Mouse (Mus musculus) bone marrow macrophage, adult 2 months (primary cell): Measurements from ENCODE around the gene Nhsl2.

Source experiments
- CTCF ChIP-seq: IDR thresholded peaks from 2 replicates; pipeline ENCODE4 v1.5.1; 2012; ENCODE audit warnings: low read depth, mild to moderate bottlenecking, low read length, moderate library complexity
- POLR2A ChIP-seq: IDR thresholded peaks from 2 replicates; pipeline ENCODE4 v1.6.1; 2012; ENCODE audit warnings: mild to moderate bottlenecking, low read depth, low read length, borderline replicate concordance

DNA sequence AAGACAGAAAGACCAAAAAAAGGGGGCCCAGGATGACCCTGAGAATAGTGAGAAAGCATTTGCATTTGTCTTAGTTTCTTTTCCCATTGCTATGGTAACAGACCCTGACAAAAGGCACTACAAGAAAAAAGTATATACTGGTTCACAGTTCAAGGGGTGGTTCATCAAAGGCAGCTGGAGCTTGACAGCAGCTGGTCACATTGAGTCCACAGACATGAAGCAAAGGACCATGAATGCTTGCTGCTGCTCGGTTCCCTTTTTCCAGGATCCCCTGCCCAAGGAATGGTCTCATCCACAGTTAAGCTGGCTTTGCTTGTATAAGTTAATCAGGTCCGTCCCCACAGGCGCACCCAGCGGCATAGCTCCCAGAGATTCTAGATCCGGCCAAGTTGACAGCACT lies 225.2 kb downstream of the Nhsl2 start:
- no peak for TF ChIP-seq POLR2A
- TF ChIP-seq CTCF: no peak
